Mouse (Mus musculus) intestine, postnatal 0 days (tissue): ENCODE measurements around the gene Sf3b6. TPM values are rescaled to one million over a fixed set of nuclear protein-coding genes. Genes with fewer than 3 reads are reported as not detected.
A peak's percentile ranks its signal among the peaks of the same experiment; 100 is the strongest.

Experiments used
- ATAC-seq: fragments of 200-750 bp; cut with Nextera tagmentation; 2 replicates; pipeline ENCODE4 v1.8.0; 2017; ENCODE audit warnings: mild to moderate bottlenecking, moderate TSS enrichment, moderate library complexity
- H3K27ac ChIP-seq: fragments of 300-500 bp; sonication (generic); 2 replicates; pipeline ENCODE4 v1.5.1; 2014; ENCODE audit warnings: mild to moderate bottlenecking, low read depth, low read length, moderate library complexity
- H3K27me3 ChIP-seq: fragments of 300-500 bp; sonication (generic); replicated peaks from 2 replicates; pipeline ENCODE4 v1.6.1; 2014; ENCODE audit warnings: low read length, mixed read lengths; ENCODE audit not compliant: control insufficient read depth, insufficient read depth
- H3K36me3 ChIP-seq: fragments of 300-500 bp; sonication (generic); 2 replicates; pipeline ENCODE4 v1.6.1; 2014; ENCODE audit warnings: mild to moderate bottlenecking, moderate library complexity; ENCODE audit not compliant: control insufficient read depth, insufficient read depth
- H3K4me1 ChIP-seq: fragments of 300-500 bp; sonication (generic); replicated peaks from 2 replicates; pipeline ENCODE4 v1.6.1; 2014; ENCODE audit warnings: antibody characterized with exemption, low read length, mixed read lengths; ENCODE audit not compliant: control insufficient read depth, insufficient read depth
- H3K4me2 ChIP-seq: fragments of 300-500 bp; sonication (generic); replicated peaks from 2 replicates; pipeline ENCODE4 v1.6.1; 2014; ENCODE audit warnings: low read depth, mild to moderate bottlenecking, moderate library complexity
- H3K4me3 ChIP-seq: fragments of 300-500 bp; sonication (generic); 2 replicates; pipeline ENCODE4 v1.5.1; 2014; ENCODE audit warnings: low read depth, low read length
- H3K9ac ChIP-seq: fragments of 300-500 bp; sonication (generic); 2 replicates; pipeline ENCODE4 v1.6.1; 2014; ENCODE audit warnings: mild to moderate bottlenecking, low read depth, low read length
- H3K9me3 ChIP-seq: fragments of 300-500 bp; sonication (generic); 2 replicates; pipeline ENCODE4 v1.6.1; 2016; ENCODE audit warnings: mixed run types; ENCODE audit not compliant: control insufficient read depth
- CTCF ChIP-seq: sonication (generic); IDR thresholded peaks from 2 replicates; pipeline ENCODE4 v1.5.1; 2016; ENCODE audit warnings: low read depth, mild to moderate bottlenecking, control low read depth, antibody characterized with exemption, moderate library complexity
- WGBS: fragments of 180-500 bp; shearing (Covaris S2); extraction: QIAGEN DNeasy Blood & Tissue Kit; methylation state at CpG from one replicate; pipeline ENCODE4 v1.1.7; 2014; 5-methylcytosine and 5-hydroxymethylcytosine counted together
- polyA plus RNA-seq: library from polyadenylated mRNA; unstranded; fragments of >200 nt; fragmentation: Nextera tagmentation; extraction: Ambion mirVana; gene quantifications from 2 replicates; pipeline ENCODE4 v1.2.1, GENCODE M21; 2015

Gene Sf3b6
- polyA plus RNA-seq: 367 and 375 TPM in 2 replicates

- ATAC-seq: peak; percentile 99
- H3K9me3 ChIP-seq: no peaks in the 10 kb centered on the region
- WGBS: under 1% methylated on average over 49 of the region's 49 CpGs
- TF ChIP-seq CTCF: 0 out of 2 replicates have a peak, but pooled peaks have one; percentile 6
- H3K4me1 ChIP-seq: peaks cover 10% of the 10 kb centered on the region; the same call in 1 of the 2 replicates
- H3K36me3 ChIP-seq: peaks cover 17% of the 10 kb centered on the region
- H3K4me3 ChIP-seq: peak within 1 kb of the TSS; percentile 86
- H3K4me2 ChIP-seq: peak within 1 kb of the TSS; percentile 86
- no peaks in the 10 kb centered on the region for H3K27me3 ChIP-seq
- peak within 1 kb of the TSS; percentile 74 for H3K9ac ChIP-seq
- peak within 1 kb of the TSS; percentile 87 for H3K27ac ChIP-seq
These were observed at the start of gene Sf3b6 for GRCm38 (mm10) chr12:4817361-4818101. Gene Sf3b6 (plus strand): TSS chr12:4817544.

- Histone ChIP-seq H3K9ac (peak within 1 kb of the TSS; percentile 52), H3K4me1 (no peaks in the 10 kb centered on the region), H3K4me2 (peak within 1 kb of the TSS; percentile 72), H3K4me3 (peak within 1 kb of the TSS; percentile 58), H3K9me3 (no peaks in the 10 kb centered on the region), H3K36me3 (no peaks in the 10 kb centered on the region), H3K27me3 (no peaks in the 10 kb centered on the region), H3K27ac (peak within 1 kb of the TSS; percentile 62; the same call in 1 of the 2 replicates)
- peak; percentile 99 for TF ChIP-seq CTCF
- whole genome bisulfite sequencing: 3% methylated on average over 61 of the region's 61 CpGs
- ATAC-seq: peak; percentile 97
These were observed 48.6 kb upstream of the Sf3b6 start, which contains the start of the genes Pfn4 and Fam228b for GRCm38 (mm10) chr12:4768492-4769332. Gene Pfn4 (plus strand): TSS chr12:4769022. Gene Fam228b (minus strand): TSS chr12:4769267.

- H3K36me3 ChIP-seq: no peaks in the 10 kb centered on the region
- no peaks in the 10 kb centered on the region for H3K9me3 ChIP-seq
- 19% methylated on average over 13 of the region's 13 CpGs for WGBS
- peak overlapping the region; percentile 52; the same call in 1 of the 2 replicates for H3K9ac ChIP-seq
- ATAC-seq: peak; percentile 12; the same call in 1 of the 2 replicates
- no peak overlapping the region for H3K27ac ChIP-seq
- no peaks in the 10 kb centered on the region for H3K4me1 ChIP-seq
- peak overlapping the region; percentile 72 for H3K4me2 ChIP-seq
- peak overlapping the region; percentile 58 for H3K4me3 ChIP-seq
- no peaks in the 10 kb centered on the region for H3K27me3 ChIP-seq
- no peak for TF ChIP-seq CTCF
These were observed 48.0 kb upstream of the Sf3b6 start for GRCm38 (mm10) chr12:4769333-4769723.

GRCm38 (mm10) chr12:4774895-4775587 is 42.3 kb upstream of the Sf3b6 start:
- H3K27ac ChIP-seq: no peak overlapping the region
- no peak overlapping the region for H3K4me3 ChIP-seq
- H3K36me3 ChIP-seq: no peaks in the 10 kb centered on the region
- 91% methylated on average over 8 of the region's 8 CpGs for whole genome bisulfite sequencing
- no peaks in the 10 kb centered on the region for H3K27me3 ChIP-seq
- H3K4me1 ChIP-seq: no peaks in the 10 kb centered on the region
- no peak for ATAC-seq
- TF ChIP-seq CTCF: no peak
- no peak overlapping the region for H3K9ac ChIP-seq
- H3K4me2 ChIP-seq: no peak overlapping the region
- H3K9me3 ChIP-seq: no peaks in the 10 kb centered on the region

GRCm38 (mm10) chr12:4775588-4775949 is 41.8 kb upstream of the Sf3b6 start:
- ATAC-seq: no peak
- H3K4me2 ChIP-seq: no peak overlapping the region
- H3K4me3 ChIP-seq: no peak overlapping the region
- no peak overlapping the region for H3K9ac ChIP-seq
- H3K36me3 ChIP-seq: no peaks in the 10 kb centered on the region
- no peak for TF ChIP-seq CTCF
- no peaks in the 10 kb centered on the region for H3K9me3 ChIP-seq
- H3K4me1 ChIP-seq: no peaks in the 10 kb centered on the region
- WGBS: 74% methylated on average over 9 of the region's 9 CpGs
- H3K27me3 ChIP-seq: no peaks in the 10 kb centered on the region
- no peak overlapping the region for H3K27ac ChIP-seq
